Mouse (Mus musculus): Measurements from ENCODE around the gene Nyap1. TPM values are rescaled to one million over a fixed set of nuclear protein-coding genes. Genes with fewer than 3 reads are reported as not detected.

Nyap1 gene
- polyA plus RNA-seq, 1 experiment from 2014 or later: 14.2 TPM

DNA sequence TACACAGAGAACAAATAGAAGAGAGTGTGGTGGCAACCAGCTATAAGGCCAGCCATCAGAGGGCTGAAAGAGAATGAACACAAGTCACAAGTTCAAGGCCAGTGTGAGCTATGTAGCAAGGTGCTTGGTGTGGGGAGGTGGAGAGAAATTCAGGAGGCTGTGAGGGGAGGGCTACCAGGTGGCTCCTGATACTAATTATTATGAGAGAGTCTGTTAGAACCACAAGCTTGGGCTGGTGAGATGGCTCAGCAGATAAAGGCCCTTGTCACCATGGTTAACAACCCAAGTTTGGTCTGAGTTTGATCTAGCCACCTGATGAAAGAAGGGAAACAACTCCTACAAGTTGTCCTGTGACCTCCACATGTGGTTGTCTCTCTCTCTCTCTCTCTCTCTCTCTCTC is 31.3 kb upstream of the Nyap1 start:
- no peak overlapping the region for H3K9ac ChIP-seq
- H3K27ac ChIP-seq: no peak overlapping the region
- no peak overlapping the region for H3K4me3 ChIP-seq (replicated peaks; ENCODE audit: low read length)
- H3K9me3 ChIP-seq (ENCODE audit: control insufficient read depth, low read length): no peaks in the 10 kb centered on the region
- H3K4me1 ChIP-seq (replicated peaks; ENCODE audit: control insufficient read depth, insufficient read depth, low read length): peaks cover 2% of the 10 kb centered on the region; the same call in 1 of the 2 replicates
- DNase-seq (ENCODE audit: low spot score) (no peak), ATAC-seq (ENCODE audit: low FRiP score) (no peak)
- no peaks in the 10 kb centered on the region for H3K27me3 ChIP-seq (ENCODE audit: control insufficient read depth, insufficient read depth, low read length)
- H3K4me2 ChIP-seq (replicated peaks): no peak overlapping the region
- H3K36me3 ChIP-seq (replicated peaks; ENCODE audit: control insufficient read depth, insufficient read depth): no peaks in the 10 kb centered on the region

- Histone ChIP-seq H3K9me3 (ENCODE audit: control insufficient read depth, low read length) (no peaks in the 10 kb centered on the region), H3K4me1 (replicated peaks; ENCODE audit: control insufficient read depth, insufficient read depth, low read length) (peaks cover 2% of the 10 kb centered on the region; the same call in 1 of the 2 replicates), H3K4me2 (replicated peaks) (no peak overlapping the region), H3K4me3 (replicated peaks; ENCODE audit: low read length) (no peak overlapping the region), H3K27ac (no peak overlapping the region), H3K9ac (no peak overlapping the region), H3K36me3 (replicated peaks; ENCODE audit: control insufficient read depth, insufficient read depth) (no peaks in the 10 kb centered on the region), H3K27me3 (ENCODE audit: control insufficient read depth, insufficient read depth, low read length) (no peaks in the 10 kb centered on the region)
- 44% methylated on average over 2 of the region's 2 CpGs for WGBS
- no peak for ATAC-seq (ENCODE audit: low FRiP score)
- peak; percentile 77 for DNase-seq (ENCODE audit: low spot score)
Measured at GRCm38 (mm10) chr5:137770709-137771108, 29.3 kb upstream of the Nyap1 start.

DNA sequence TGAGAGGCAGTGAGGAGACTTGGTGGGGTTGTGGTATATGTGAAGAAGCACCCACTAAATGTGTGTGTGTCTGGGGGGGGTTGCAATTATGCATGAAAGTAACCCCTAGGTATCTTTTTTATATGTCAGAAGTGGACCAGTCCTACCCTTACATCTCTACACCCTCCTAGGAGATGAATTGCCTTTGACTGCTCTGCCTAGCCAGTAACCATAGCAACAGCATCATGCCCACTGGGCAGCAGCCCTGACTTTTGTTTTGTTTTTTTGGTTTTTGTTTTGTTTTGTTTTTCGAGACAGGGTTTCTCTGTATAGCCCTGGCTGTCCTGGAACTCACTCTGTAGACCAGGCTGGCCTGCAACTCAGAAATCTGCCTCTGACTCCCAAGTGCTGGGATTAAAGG is 27.1 kb upstream of the Nyap1 start:
- WGBS: 17% methylated on average over 1 of the region's 1 CpGs
- H3K27ac ChIP-seq: no peak overlapping the region
- H3K4me3 ChIP-seq (replicated peaks; ENCODE audit: low read length): no peak overlapping the region
- ATAC-seq (ENCODE audit: low FRiP score) (peak; percentile 43; the same call in 1 of the 2 replicates), DNase-seq (ENCODE audit: low spot score) (no peak)
- H3K27me3 ChIP-seq (ENCODE audit: control insufficient read depth, insufficient read depth, low read length): no peaks in the 10 kb centered on the region
- H3K9ac ChIP-seq: no peak overlapping the region
- no peaks in the 10 kb centered on the region for H3K36me3 ChIP-seq (replicated peaks; ENCODE audit: control insufficient read depth, insufficient read depth)
- no peak overlapping the region for H3K4me2 ChIP-seq (replicated peaks)
- peaks cover 2% of the 10 kb centered on the region; the same call in 1 of the 2 replicates for H3K4me1 ChIP-seq (replicated peaks; ENCODE audit: control insufficient read depth, insufficient read depth, low read length)
- no peaks in the 10 kb centered on the region for H3K9me3 ChIP-seq (ENCODE audit: control insufficient read depth, low read length)

GRCm38 (mm10) chr5:137766270-137766669 is 24.9 kb upstream of the Nyap1 start:
- Histone ChIP-seq H3K4me1 (replicated peaks; ENCODE audit: control insufficient read depth, insufficient read depth, low read length) (peaks cover 2% of the 10 kb centered on the region; the same call in 1 of the 2 replicates), H3K4me2 (replicated peaks) (no peak overlapping the region), H3K27ac (no peak overlapping the region), H3K9me3 (ENCODE audit: control insufficient read depth, low read length) (no peaks in the 10 kb centered on the region), H3K4me3 (replicated peaks; ENCODE audit: low read length) (no peak overlapping the region), H3K27me3 (ENCODE audit: control insufficient read depth, insufficient read depth, low read length) (no peaks in the 10 kb centered on the region), H3K9ac (no peak overlapping the region), H3K36me3 (replicated peaks; ENCODE audit: control insufficient read depth, insufficient read depth) (no peaks in the 10 kb centered on the region)
- ATAC-seq (ENCODE audit: low FRiP score) (no peak), DNase-seq (ENCODE audit: low spot score) (peak; percentile 37)
- WGBS: 65% methylated on average over 3 of the region's 3 CpGs

DNA sequence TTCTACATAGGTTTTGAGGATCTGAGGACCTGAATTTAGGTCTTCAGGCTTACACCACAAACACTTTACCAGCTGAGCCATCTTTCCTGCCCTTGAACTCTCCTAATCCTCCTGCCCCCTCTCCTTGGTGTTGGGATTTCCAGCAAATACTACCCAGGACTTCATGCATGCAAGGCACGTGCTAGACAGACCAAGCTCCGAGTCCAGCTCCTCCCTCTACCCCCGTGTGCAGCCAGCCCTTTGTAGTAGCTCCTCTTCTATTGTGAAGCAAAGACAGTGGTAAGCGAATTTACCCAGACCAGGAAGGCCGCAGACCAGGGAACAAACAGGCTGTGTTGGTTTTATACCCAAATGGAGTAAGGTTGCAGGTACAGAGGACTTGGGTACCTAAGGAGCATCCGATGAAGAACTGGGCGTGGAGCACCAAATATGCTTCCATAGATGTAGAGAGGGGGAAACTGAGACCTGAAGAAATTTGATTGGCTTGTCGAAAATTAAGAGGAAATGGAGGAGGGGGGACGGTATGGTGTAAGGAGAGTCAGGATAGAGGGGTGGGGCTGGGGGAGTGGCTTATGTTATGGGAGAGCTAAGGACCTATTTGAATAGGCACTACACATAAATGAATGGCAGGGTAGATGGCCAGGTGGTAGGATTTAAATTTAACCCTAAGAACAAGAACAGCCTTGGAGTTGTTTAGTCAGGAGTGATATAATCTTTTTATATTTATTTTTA is 23.4 kb upstream of the Nyap1 start:
- H3K4me1 ChIP-seq (replicated peaks; ENCODE audit: control insufficient read depth, insufficient read depth, low read length): peaks cover 2% of the 10 kb centered on the region; the same call in 1 of the 2 replicates
- H3K4me2 ChIP-seq (replicated peaks): no peak overlapping the region
- no peaks in the 10 kb centered on the region for H3K36me3 ChIP-seq (replicated peaks; ENCODE audit: control insufficient read depth, insufficient read depth)
- ATAC-seq (ENCODE audit: low FRiP score): no peak
- H3K9me3 ChIP-seq (ENCODE audit: control insufficient read depth, low read length): no peaks in the 10 kb centered on the region
- no peak overlapping the region for H3K27ac ChIP-seq
- H3K9ac ChIP-seq: no peak overlapping the region
- 42% methylated on average over 9 of the region's 9 CpGs for WGBS
- DNase-seq (ENCODE audit: low spot score): no peak
- H3K4me3 ChIP-seq (replicated peaks; ENCODE audit: low read length): no peak overlapping the region
- H3K27me3 ChIP-seq (ENCODE audit: control insufficient read depth, insufficient read depth, low read length): no peaks in the 10 kb centered on the region

DNA sequence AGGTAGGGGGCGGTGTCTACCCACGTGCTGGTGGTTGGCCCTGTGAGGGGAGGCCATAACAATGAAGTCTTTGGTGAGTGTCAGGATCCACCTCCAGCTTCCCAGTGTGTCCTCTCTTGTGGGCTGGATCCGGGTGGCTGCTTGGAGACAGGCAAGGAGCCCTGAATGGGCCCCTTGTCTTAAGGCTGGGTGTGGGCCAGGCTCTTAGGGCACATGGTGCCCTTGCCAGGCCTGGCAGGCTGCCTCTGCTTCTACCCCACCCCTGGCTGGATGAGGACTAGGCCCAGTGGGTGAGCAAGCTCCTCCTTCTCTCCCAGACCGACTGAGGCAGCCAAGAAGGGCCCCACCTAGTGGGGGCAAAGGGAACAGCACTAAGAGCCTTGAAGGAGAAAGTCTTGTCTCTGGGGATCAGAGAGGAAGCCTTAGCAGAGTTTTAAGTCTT is 18.6 kb upstream of the Nyap1 start:
- H3K36me3 ChIP-seq (replicated peaks; ENCODE audit: control insufficient read depth, insufficient read depth): peaks cover 15% of the 10 kb centered on the region
- H3K27ac ChIP-seq: peak overlapping the region; percentile 72
- H3K4me1 ChIP-seq (replicated peaks; ENCODE audit: control insufficient read depth, insufficient read depth, low read length): peaks cover 10% of the 10 kb centered on the region; the same call in 1 of the 2 replicates
- no peaks in the 10 kb centered on the region for H3K9me3 ChIP-seq (ENCODE audit: control insufficient read depth, low read length)
- no peak overlapping the region for H3K4me2 ChIP-seq (replicated peaks)
- H3K9ac ChIP-seq: no peak overlapping the region
- WGBS: 23% methylated on average over 4 of the region's 4 CpGs
- peak; percentile 89 for ATAC-seq (ENCODE audit: low FRiP score)
- peak; percentile 78 for DNase-seq (ENCODE audit: low spot score)
- no peaks in the 10 kb centered on the region for H3K27me3 ChIP-seq (ENCODE audit: control insufficient read depth, insufficient read depth, low read length)
- H3K4me3 ChIP-seq (replicated peaks; ENCODE audit: low read length): no peak overlapping the region

GRCm38 (mm10) chr5:137758921-137759534 is 17.6 kb upstream of the Nyap1 start:
- H3K27me3 ChIP-seq (ENCODE audit: control insufficient read depth, insufficient read depth, low read length): no peaks in the 10 kb centered on the region
- no peak overlapping the region for H3K4me2 ChIP-seq (replicated peaks)
- no peaks in the 10 kb centered on the region for H3K9me3 ChIP-seq (ENCODE audit: control insufficient read depth, low read length)
- H3K4me1 ChIP-seq (replicated peaks; ENCODE audit: control insufficient read depth, insufficient read depth, low read length): peaks cover 10% of the 10 kb centered on the region; the same call in 1 of the 2 replicates
- DNase-seq (ENCODE audit: low spot score) (no peak), ATAC-seq (ENCODE audit: low FRiP score) (no peak)
- H3K36me3 ChIP-seq (replicated peaks; ENCODE audit: control insufficient read depth, insufficient read depth): peaks cover 18% of the 10 kb centered on the region
- H3K4me3 ChIP-seq (replicated peaks; ENCODE audit: low read length): 0 out of 2 replicates have a peak overlapping the region, but pooled peaks have one; percentile 3
- WGBS: 88% methylated on average over 19 of the region's 19 CpGs
- peak overlapping the region; percentile 28; the same call in 1 of the 2 replicates for H3K9ac ChIP-seq
- H3K27ac ChIP-seq: peak overlapping the region; percentile 72

- H3K9ac ChIP-seq: 0 out of 2 replicates have a peak overlapping the region, but pooled peaks have one; percentile 28
- DNase-seq (ENCODE audit: low spot score) (peak; percentile 67), ATAC-seq (ENCODE audit: low FRiP score) (peak; percentile 73)
- H3K9me3 ChIP-seq (ENCODE audit: control insufficient read depth, low read length): no peaks in the 10 kb centered on the region
- H3K4me3 ChIP-seq (replicated peaks; ENCODE audit: low read length): no peak overlapping the region
- WGBS: 58% methylated on average over 6 of the region's 6 CpGs
- H3K4me2 ChIP-seq (replicated peaks): peak overlapping the region; percentile 29
- no peaks in the 10 kb centered on the region for H3K27me3 ChIP-seq (ENCODE audit: control insufficient read depth, insufficient read depth, low read length)
- H3K36me3 ChIP-seq (replicated peaks; ENCODE audit: control insufficient read depth, insufficient read depth): peaks cover 25% of the 10 kb centered on the region
- H3K27ac ChIP-seq: peak overlapping the region; percentile 63; the same call in 1 of the 2 replicates
- H3K4me1 ChIP-seq (replicated peaks; ENCODE audit: control insufficient read depth, insufficient read depth, low read length): peaks cover 10% of the 10 kb centered on the region; the same call in 1 of the 2 replicates
Measured at GRCm38 (mm10) chr5:137757887-137758286, 16.5 kb upstream of the Nyap1 start.

- H3K4me3 ChIP-seq (replicated peaks; ENCODE audit: low read length): no peak overlapping the region
- H3K4me2 ChIP-seq (replicated peaks): no peak overlapping the region
- H3K9me3 ChIP-seq (ENCODE audit: control insufficient read depth, low read length): no peaks in the 10 kb centered on the region
- H3K27ac ChIP-seq: peak overlapping the region; percentile 63
- WGBS: 47% methylated on average over 10 of the region's 10 CpGs
- no peaks in the 10 kb centered on the region for H3K27me3 ChIP-seq (ENCODE audit: control insufficient read depth, insufficient read depth, low read length)
- peaks cover 10% of the 10 kb centered on the region; the same call in 1 of the 2 replicates for H3K4me1 ChIP-seq (replicated peaks; ENCODE audit: control insufficient read depth, insufficient read depth, low read length)
- peaks cover 29% of the 10 kb centered on the region for H3K36me3 ChIP-seq (replicated peaks; ENCODE audit: control insufficient read depth, insufficient read depth)
- DNase-seq (ENCODE audit: low spot score) (peak; percentile 91), ATAC-seq (ENCODE audit: low FRiP score) (0 out of 2 replicates have a peak, but pooled peaks have one; percentile 12)
- H3K9ac ChIP-seq: no peak overlapping the region
Measured at GRCm38 (mm10) chr5:137756882-137757661, 15.7 kb upstream of the Nyap1 start.

Data from hindbrain, embryonic 14.5 days (tissue).